Mouse (Mus musculus) intestine, embryonic 16.5 days (tissue): Measurements from ENCODE around the gene Agbl3. TPM values are rescaled to one million over a fixed set of nuclear protein-coding genes. Genes with fewer than 3 reads are reported as not detected.

Experiments used
- ATAC-seq: fragments of 200-750 bp; cut with Nextera tagmentation; 2 replicates; pipeline ENCODE4 v1.8.0; 2017; ENCODE audit warnings: moderate TSS enrichment, moderate library complexity
- H3K27ac ChIP-seq: fragments of 300-500 bp; sonication (generic); 2 replicates; pipeline ENCODE4 v1.5.1; 2014; ENCODE audit warnings: mild to moderate bottlenecking, low read length
- H3K27me3 ChIP-seq: fragments of 300-500 bp; sonication (generic); replicated peaks from 2 replicates; pipeline ENCODE4 v1.6.1; 2014; ENCODE audit warnings: low read length, control low read depth, mixed read lengths; ENCODE audit not compliant: control insufficient read depth, insufficient read depth
- H3K36me3 ChIP-seq: fragments of 300-500 bp; sonication (generic); 2 replicates; pipeline ENCODE4 v1.6.1; 2014; ENCODE audit warnings: low read length, control low read depth; ENCODE audit not compliant: control insufficient read depth, insufficient read depth
- H3K4me1 ChIP-seq: fragments of 300-500 bp; sonication (generic); 2 replicates; pipeline ENCODE4 v1.6.1; 2014; ENCODE audit warnings: low read length, control low read depth, mixed read lengths; ENCODE audit not compliant: control insufficient read depth, insufficient read depth
- H3K4me2 ChIP-seq: fragments of 300-500 bp; sonication (generic); 2 replicates; pipeline ENCODE4 v1.6.1; 2014; ENCODE audit warnings: low read depth, low read length, control low read depth
- H3K4me3 ChIP-seq: fragments of 300-500 bp; sonication (generic); 2 replicates; pipeline ENCODE4 v1.5.1; 2014; ENCODE audit warnings: mild to moderate bottlenecking, low read length
- H3K9ac ChIP-seq: fragments of 300-500 bp; sonication (generic); 2 replicates; pipeline ENCODE4 v1.6.1; 2014; ENCODE audit warnings: low read depth, low read length
- H3K9me3 ChIP-seq: fragments of 300-500 bp; sonication (generic); 2 replicates; pipeline ENCODE4 v1.6.1; 2016; ENCODE audit warnings: low read length, control low read depth; ENCODE audit not compliant: control insufficient read depth
- WGBS: fragments of 180-500 bp; shearing (Covaris S2); extraction: QIAGEN DNeasy Blood & Tissue Kit; methylation state at CpG from one replicate; pipeline ENCODE4 v1.1.7; 2014; 5-methylcytosine and 5-hydroxymethylcytosine counted together
- polyA plus RNA-seq: library from polyadenylated mRNA; unstranded; fragments of >200 nt; fragmentation: Nextera tagmentation; extraction: Ambion mirVana; gene quantifications from 2 replicates; pipeline ENCODE4 v1.2.1, GENCODE M21; 2015

Gene Agbl3
- polyA plus RNA-seq, 1 experiment from 2014 or later = 3.0 TPM

DNA sequence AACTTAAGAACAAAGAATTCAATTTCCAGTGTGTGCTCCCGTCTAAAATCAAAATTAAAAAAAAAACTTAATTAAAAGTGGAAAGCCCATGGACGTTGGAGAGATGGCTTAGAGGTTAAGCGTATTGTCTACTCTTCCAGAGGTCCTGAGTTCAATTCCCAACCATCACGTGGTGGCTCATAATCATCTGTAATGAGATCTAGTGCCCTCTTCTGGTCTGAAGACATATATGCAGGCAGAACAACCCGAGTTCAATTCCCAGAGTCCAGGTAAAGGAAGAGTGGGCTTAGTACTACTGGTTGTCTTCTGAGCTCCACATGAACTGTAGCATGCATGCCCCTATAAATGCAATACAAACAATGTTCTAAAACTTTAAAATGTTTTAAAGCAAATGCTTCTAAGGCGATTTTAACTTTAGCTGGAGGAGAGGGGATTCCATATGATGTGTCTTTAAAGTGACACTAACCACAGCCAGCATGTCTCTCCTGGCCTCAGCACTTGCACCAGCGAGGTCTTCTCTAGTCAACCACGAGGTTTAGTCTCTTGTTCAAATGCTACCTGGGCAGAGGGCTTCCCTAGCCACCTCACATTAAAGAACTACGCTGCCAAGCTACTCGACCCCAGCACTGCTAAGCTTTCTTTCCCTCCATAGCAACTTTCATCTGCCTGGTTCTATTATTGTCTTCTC lies 2.1 kb upstream of the Agbl3 start:
- Histone ChIP-seq H3K9ac (no peak overlapping the region), H3K4me1 (no peaks in the 10 kb centered on the region), H3K27me3 (no peaks in the 10 kb centered on the region), H3K4me3 (no peak overlapping the region), H3K4me2 (no peak overlapping the region), H3K9me3 (no peaks in the 10 kb centered on the region), H3K36me3 (no peaks in the 10 kb centered on the region), H3K27ac (no peak overlapping the region)
- no peak for ATAC-seq
- 76% methylated on average over 10 of the region's 10 CpGs for WGBS

DNA sequence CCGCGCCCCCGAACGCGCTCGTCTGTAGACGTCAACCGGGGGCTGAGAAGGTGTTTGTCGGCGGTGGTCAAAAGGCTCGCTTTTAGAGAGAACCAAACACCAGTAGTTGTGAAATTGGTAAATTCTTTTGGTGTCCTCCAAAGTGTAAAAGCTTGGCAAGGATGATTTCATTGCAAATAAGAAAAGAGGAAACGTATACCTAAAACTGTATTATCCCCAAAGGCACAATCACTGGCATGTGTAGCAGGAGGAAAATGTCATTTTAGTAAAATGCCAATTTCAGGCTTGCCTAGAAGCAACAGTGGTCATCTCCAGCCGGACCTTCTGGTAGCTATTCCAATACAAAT lies 684 bp downstream of the Agbl3 start:
- Histone ChIP-seq H3K36me3 (no peaks in the 10 kb centered on the region), H3K4me3 (peak overlapping the region; percentile 68), H3K9me3 (no peaks in the 10 kb centered on the region), H3K4me2 (peak overlapping the region; percentile 84), H3K9ac (peak overlapping the region; percentile 89), H3K27me3 (no peaks in the 10 kb centered on the region), H3K27ac (peak overlapping the region; percentile 96), H3K4me1 (no peaks in the 10 kb centered on the region)
- WGBS = 3% methylated on average over 13 of the region's 13 CpGs
- no peak for ATAC-seq

DNA sequence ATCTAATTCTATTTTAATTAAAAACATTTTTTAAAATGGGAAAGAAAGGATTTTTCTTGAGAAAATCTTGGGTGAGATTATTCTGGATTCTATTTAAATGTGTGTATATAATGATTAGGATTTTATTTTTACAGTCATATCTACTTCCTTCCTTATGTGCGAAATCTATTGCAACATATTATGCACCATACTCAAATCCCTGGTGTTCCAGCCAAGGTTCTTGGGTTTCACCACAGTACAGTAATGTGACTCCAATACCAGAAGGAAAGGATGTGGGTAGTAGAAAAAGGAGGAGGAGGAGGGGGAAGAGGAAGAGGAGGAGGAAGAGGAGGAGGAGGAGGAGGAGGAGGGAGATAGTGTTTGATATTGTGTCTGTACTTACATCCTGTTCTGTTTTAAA lies 2.3 kb downstream of the Agbl3 start:
- 88% methylated on average over 1 of the region's 1 CpGs for WGBS
- H3K9ac ChIP-seq = no peak overlapping the region
- ATAC-seq = no peak
- H3K4me1 ChIP-seq = no peaks in the 10 kb centered on the region
- no peaks in the 10 kb centered on the region for H3K27me3 ChIP-seq
- no peaks in the 10 kb centered on the region for H3K9me3 ChIP-seq
- no peak overlapping the region for H3K4me3 ChIP-seq
- H3K27ac ChIP-seq = no peak overlapping the region
- no peak overlapping the region for H3K4me2 ChIP-seq
- no peaks in the 10 kb centered on the region for H3K36me3 ChIP-seq

DNA sequence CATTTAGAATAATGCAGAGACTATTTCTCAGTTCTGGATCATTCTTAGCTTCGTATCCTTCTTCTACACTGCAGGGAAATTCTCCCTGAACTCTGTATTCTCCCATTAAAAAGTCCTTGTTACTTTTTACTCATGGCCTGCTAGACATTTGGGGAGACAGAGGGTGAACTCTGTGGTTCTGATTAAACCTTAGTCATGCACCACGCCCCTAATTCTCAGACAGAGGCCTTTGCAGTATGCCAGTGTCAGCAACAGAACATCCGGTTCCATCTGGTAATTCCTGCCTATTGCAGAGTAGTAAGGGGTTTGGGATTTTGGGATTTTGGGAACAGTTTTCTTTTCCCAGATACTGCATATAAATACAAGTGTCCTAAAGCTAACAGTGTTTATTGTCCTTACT lies 16.6 kb downstream of the Agbl3 start:
- Histone ChIP-seq H3K27ac (no peak overlapping the region), H3K27me3 (no peaks in the 10 kb centered on the region), H3K9ac (no peak overlapping the region), H3K4me3 (no peak overlapping the region), H3K4me1 (no peaks in the 10 kb centered on the region), H3K36me3 (no peaks in the 10 kb centered on the region), H3K9me3 (no peaks in the 10 kb centered on the region), H3K4me2 (no peak overlapping the region)
- ATAC-seq = no peak
- WGBS = 81% methylated on average over 3 of the region's 3 CpGs

DNA sequence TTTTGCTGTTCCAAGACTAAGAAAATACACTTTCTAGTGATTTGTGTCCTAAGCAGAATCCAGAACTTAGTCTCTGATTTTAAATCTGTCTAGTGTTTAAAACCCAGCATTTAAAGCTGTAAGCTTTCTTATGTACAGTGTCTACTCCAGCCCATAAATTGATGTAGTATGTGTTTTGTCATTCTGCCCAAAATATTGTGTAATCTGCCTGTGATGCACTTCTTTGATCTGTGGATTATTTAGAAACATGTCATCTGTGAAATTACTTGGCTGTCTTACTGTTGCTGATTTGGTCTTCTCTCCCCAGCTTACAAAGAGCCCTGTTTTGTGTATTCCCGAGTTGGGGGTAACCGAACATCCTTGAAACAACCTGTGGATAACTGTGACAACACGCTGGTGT lies 17.7 kb downstream of the Agbl3 start:
- Histone ChIP-seq H3K27me3 (no peaks in the 10 kb centered on the region), H3K4me2 (no peak overlapping the region), H3K9me3 (no peaks in the 10 kb centered on the region), H3K9ac (no peak overlapping the region), H3K4me1 (no peaks in the 10 kb centered on the region), H3K36me3 (no peaks in the 10 kb centered on the region), H3K27ac (no peak overlapping the region), H3K4me3 (no peak overlapping the region)
- 60% methylated on average over 3 of the region's 3 CpGs for WGBS
- ATAC-seq = no peak

DNA sequence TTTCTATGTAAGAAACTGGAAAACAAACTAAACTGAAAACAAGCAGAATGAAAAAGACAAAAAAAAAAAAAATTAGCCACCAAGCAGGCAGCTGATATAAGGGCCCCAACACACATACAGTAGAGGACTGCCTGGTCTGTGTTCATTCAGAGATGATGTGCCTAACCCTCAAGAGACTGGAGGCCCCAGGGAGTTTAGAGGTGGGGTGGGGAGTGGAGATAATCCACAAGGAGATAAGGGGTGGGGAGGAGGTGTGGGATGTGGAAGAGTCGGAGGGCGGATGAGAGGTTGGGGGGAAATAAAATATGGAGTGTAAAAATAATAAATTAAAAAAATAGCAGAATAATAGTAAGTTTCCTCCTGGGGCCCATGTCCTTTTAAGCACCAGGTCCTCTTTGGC lies 25.4 kb downstream of the Agbl3 start:
- H3K4me3 ChIP-seq = no peak overlapping the region
- whole genome bisulfite sequencing = 75% methylated on average over 2 of the region's 2 CpGs
- H3K4me1 ChIP-seq = no peaks in the 10 kb centered on the region
- no peak overlapping the region for H3K4me2 ChIP-seq
- no peaks in the 10 kb centered on the region for H3K27me3 ChIP-seq
- no peak overlapping the region for H3K9ac ChIP-seq
- ATAC-seq = no peak
- H3K9me3 ChIP-seq = no peaks in the 10 kb centered on the region
- no peak overlapping the region for H3K27ac ChIP-seq
- H3K36me3 ChIP-seq = no peaks in the 10 kb centered on the region

DNA sequence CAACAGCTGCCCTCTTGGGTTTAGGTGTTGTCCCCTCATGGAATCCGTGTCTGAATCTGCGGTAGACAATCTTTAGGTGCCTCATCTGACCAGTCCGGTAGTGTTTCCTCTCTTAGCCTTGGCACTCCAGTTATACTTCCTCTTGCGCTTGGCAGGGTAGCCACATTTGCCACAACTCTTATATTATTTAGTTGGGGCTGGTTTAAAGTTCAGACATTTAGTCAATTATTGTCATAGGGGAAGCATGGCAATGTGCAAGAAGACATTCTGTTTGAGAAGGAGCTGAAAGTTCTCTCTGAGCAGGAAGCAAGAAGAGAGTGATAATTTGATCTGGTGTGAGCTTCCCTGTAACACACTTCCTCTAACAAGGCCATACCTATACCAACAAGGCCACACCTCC lies 30.4 kb downstream of the Agbl3 start:
- Histone ChIP-seq H3K4me1 (no peaks in the 10 kb centered on the region), H3K4me2 (no peak overlapping the region), H3K9ac (no peak overlapping the region), H3K4me3 (no peak overlapping the region), H3K36me3 (no peaks in the 10 kb centered on the region), H3K27me3 (no peaks in the 10 kb centered on the region), H3K9me3 (no peaks in the 10 kb centered on the region), H3K27ac (no peak overlapping the region)
- no peak for ATAC-seq
- 90% methylated on average over 4 of the region's 4 CpGs for WGBS

DNA sequence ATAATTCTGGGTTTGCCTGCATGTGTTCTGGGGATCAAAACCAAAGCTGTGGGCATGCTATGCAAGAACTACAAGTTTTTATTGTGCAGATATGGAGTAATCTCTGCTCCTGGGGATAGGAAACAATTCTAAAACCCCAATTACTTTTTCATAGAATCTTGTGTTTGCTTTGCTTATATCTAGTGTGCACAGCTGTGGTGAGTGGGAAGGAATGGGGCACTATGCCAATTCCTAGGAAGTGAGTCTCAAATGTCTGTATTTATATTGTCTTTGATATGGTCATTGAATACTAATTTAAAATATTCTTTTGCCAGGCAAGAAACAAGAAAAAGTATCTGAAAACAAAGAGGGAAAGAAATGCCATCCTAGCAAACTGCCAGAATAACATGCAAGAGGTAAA lies 44.2 kb downstream of the Agbl3 start:
- Histone ChIP-seq H3K9me3 (no peaks in the 10 kb centered on the region), H3K36me3 (no peaks in the 10 kb centered on the region), H3K4me3 (no peak overlapping the region), H3K4me1 (no peaks in the 10 kb centered on the region), H3K27ac (no peak overlapping the region), H3K9ac (no peak overlapping the region), H3K4me2 (no peak overlapping the region), H3K27me3 (no peaks in the 10 kb centered on the region)
- no peak for ATAC-seq

DNA sequence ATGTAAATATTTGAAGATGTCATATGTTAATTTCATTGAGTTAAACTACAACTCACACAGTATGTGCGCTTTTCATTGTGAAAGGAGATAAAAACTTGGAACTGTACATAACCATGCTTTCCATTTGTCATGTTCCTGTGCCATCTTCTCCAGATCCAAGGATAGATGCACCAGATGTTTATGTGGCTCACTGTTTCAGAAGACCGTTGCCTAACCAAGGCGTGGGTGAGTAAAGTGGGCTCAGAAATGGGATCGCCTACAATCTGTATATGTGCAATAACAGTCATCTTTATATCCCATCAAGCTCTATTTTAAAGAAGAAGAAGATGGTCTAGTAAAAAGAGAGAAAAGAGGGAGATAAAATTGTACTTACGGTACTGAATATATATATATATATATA lies 52.1 kb downstream of the Agbl3 start:
- Histone ChIP-seq H3K27ac (no peak overlapping the region), H3K36me3 (no peaks in the 10 kb centered on the region), H3K4me2 (no peak overlapping the region), H3K9ac (no peak overlapping the region), H3K4me1 (no peaks in the 10 kb centered on the region), H3K27me3 (no peaks in the 10 kb centered on the region), H3K4me3 (no peak overlapping the region), H3K9me3 (no peaks in the 10 kb centered on the region)
- no peak for ATAC-seq
- 95% methylated on average over 5 of the region's 5 CpGs for WGBS

DNA sequence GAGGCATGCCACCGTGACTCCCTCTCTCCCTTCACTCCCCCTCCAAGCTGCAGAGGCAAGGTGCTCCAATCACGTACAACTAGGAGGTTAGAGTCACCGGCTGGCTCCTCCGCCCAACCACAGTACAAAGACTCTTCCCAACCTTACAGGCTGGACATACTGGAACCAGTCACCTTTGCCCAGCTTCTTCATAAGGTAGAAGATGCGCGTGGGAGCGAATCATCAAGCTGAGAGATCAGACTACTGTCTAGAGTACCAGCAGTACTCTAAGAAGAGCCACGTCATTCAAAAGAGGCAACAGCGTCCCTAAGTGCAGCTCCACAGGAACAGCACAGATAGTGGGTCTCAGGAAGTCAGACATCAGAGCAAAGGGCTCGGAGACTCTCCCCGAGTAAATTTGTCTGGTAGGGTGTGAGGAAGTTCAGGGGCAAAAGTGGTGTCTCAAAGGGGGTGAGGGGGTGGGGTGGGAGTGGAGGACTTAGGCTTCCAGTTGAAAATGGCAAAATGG lies 81.4 kb downstream of the Agbl3 start:
- H3K4me2 ChIP-seq = no peak overlapping the region
- H3K9me3 ChIP-seq = no peaks in the 10 kb centered on the region; the same call in 1 of the 2 replicates
- no peak overlapping the region for H3K27ac ChIP-seq
- no peaks in the 10 kb centered on the region for H3K36me3 ChIP-seq
- H3K27me3 ChIP-seq = no peaks in the 10 kb centered on the region
- H3K4me3 ChIP-seq = no peak overlapping the region
- peaks cover 27% of the 10 kb centered on the region for H3K4me1 ChIP-seq
- 93% methylated on average over 11 of the region's 11 CpGs for WGBS
- no peak for ATAC-seq
- H3K9ac ChIP-seq = no peak overlapping the region
